Mouse (Mus musculus) cortical plate, adult 2 months (tissue): ENCODE data around the gene A930017K11Rik.

Experiments
- CTCF ChIP-seq: fragments of 200-500 bp; IDR thresholded peaks from 2 replicates; pipeline ENCODE4 v1.5.1; 2011; ENCODE audit warnings: mild to moderate bottlenecking, control low read depth, low read length; ENCODE audit not compliant: insufficient read depth; ENCODE audit errors: extremely low read depth
- POLR2A ChIP-seq: fragments of 200-500 bp; IDR thresholded peaks from 2 replicates; pipeline ENCODE4 v1.6.1; 2011; ENCODE audit warnings: mild to moderate bottlenecking, low read length, control low read depth; ENCODE audit not compliant: insufficient read depth; ENCODE audit errors: extremely low read depth

DNA sequence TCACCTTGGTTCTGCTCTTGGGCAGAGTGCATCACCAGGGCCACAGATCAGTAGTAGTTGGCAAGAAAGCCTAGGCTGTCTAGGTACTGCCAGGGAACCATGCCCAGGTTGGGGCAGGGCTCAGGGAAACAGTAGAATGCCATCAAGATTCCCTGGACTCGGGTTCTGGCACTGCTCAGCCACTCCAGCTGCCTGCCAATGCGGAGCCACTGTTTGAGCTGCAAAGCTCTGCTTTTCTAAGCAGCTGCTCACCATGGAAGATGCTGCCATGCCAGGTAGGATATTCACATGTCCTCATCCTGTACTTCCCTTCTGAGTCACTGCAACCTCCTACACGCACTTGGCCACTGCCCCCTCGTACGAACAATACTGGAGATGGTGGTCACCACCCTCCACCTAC is 28.5 kb upstream of the A930017K11Rik start:
- TF ChIP-seq CTCF (no peak), POLR2A (no peak)
